Mouse (Mus musculus): Measurements from ENCODE around the gene Ddit4.

The Ddit4 gene

GRCm38 (mm10) chr10:59949255-59949648 is 2.4 kb downstream of the Ddit4 start:
- DNase-seq (ENCODE audit: low read depth, low spot score), result no peak

DNA sequence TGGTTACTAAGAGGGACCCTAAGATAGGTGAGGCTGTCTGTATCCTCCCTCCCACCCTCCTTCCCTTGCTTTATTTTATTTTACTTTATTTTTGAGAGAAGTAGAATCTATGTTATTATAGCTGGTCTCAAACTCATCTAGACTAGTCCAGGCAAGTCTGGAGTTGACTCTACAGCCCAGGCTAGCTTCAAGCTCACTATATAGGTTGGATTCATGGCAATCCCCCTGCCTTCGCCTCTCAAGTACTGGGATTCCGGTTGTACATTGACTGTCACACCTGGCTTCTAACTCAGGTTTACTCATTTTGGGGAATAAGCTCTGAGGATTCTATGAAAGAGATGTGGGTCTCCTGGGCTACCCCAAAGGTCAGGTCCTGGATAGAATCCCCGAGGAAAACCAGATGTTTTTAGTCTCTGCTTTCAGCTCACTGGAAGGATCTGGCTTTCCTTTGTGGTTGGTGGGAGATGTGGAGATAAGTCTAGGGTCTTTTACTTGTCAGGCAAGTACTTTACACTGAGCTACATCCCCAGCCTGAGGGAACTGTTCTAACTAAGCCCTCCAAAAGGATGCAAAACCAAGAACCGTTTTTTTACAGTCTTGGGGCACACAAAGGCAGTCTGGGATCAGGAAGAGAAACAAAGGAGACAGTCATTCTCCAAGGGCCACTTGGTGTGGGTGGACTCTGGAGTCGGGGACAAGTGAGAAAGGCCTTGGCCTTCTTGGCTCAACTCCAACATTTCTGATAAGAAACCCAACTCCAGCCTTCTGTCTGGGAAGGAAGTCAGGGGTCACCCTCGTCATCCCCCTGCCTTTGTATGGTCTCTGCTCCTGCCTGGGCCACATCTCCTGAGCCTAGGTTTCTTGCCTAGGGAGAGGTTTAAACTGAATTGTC is 3.0 kb downstream of the Ddit4 start:
- DNase-seq (ENCODE audit: low read depth, low spot score), result no peak

DNA sequence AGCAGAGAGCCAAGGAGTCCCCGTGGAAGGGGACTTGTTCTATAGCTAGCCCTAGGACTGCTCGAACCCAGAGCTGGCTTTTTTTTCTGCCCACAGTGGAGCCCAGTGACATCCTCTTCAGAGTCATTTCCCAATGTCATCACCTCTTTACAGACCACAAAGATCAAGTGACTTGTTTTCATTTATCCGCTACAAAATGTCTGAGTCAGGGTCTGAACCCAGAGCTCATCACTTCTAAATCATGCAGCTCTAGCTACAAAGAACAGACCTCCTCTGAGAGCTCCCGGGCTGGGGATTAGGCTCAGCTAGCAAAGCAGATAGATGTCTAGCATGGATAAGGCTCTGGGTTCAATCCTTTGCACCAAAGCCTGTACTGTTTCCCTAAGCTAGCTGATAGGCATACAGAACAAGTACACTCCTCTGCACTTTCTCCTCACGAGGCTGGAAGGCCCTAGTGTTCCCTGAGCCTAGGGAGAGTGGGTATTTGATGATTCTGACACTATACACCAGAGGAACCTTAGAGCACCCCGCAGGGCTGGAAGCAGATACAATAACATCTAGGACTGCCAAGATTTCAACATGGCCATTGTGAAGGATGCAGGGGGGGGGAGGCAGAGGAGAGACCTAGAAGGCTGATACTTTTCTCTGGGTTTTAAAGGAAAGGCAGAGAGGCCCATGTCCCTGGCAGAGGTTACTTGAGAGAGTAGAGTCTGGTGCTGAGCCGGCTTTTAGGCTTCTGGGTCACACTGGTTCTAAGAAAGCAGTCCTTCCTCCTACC is 4.1 kb downstream of the Ddit4 start:
- no peak for DNase-seq (ENCODE audit: low read depth, low spot score)

DNA sequence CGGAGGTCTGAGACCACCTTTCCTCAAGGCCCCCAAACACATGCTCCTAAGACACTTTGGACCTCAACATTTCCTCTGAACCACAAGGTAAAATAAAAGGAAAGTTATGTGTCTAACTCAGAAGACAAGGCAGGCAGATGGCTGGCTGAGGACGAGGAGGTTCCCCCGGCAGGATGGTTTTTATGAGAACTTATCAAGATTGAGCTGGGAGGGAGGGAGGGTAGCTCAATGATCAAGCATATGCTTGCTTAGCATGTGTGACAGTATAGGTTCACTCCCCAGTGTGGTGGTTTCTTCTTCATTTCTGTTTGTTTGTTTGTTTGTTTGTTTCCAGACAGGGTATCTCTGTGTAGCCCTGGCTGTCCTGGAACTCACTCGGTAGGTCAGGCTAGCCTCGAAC is 5.3 kb downstream of the Ddit4 start:
- no peak for DNase-seq (ENCODE audit: low read depth, low spot score)

DNA sequence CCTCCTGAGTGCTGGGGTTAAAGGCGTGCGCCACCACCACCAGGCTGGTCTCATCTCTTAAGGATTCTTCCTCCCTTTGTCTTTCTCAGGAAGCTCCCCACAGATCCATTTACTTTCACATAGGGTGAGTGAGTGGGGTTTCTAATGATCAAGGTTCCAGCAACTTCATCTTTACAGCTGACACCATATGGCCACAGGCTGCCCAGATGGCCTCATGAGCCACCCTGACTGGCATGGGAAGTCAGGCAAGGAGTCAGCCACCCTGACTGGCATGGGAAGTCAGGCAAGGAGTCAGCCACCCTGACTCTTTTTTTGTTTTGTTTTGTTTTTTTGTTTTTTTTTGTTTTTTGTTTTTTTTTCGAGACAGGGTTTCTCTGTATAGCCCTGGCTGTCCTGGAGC is 6.2 kb downstream of the Ddit4 start:
- DNase-seq (ENCODE audit: low read depth, low spot score), result no peak

DNA sequence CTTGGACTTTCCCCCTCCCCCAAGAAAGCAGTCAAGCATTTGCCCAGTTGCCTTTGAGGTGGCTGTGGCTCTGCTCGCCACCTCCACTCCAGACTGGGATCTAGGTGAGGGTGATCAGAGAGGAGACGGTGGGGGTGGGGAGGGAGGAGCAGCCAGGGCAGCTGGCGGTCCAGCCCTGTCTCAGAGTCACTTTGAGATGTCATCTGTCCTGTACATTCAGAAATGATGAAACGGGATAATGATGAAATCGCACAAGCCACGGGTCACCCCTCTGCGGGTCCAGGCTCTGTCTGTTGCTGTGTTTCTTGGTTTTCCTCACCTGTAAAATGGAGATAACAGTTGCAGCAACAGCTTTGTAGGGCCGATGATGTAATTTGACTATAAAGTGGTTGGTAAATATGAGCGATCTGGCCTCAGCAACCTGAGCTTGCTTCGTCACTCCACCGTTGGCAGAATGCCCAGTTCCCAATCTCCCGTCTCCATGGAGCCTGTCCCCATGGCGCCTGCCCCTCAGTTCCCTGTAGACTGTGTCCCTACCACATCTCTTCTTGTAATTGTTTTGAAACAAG is 8.1 kb downstream of the Ddit4 start:
- DNase-seq (ENCODE audit: low read depth, low spot score), result no peak

- no peak for DNase-seq (ENCODE audit: low read depth, low spot score)
These were observed 8.7 kb downstream of the Ddit4 start for GRCm38 (mm10) chr10:59942847-59943420.

- no peak for DNase-seq (ENCODE audit: low read depth, low spot score)
These were observed 9.3 kb downstream of the Ddit4 start for GRCm38 (mm10) chr10:59942281-59942846.

DNA sequence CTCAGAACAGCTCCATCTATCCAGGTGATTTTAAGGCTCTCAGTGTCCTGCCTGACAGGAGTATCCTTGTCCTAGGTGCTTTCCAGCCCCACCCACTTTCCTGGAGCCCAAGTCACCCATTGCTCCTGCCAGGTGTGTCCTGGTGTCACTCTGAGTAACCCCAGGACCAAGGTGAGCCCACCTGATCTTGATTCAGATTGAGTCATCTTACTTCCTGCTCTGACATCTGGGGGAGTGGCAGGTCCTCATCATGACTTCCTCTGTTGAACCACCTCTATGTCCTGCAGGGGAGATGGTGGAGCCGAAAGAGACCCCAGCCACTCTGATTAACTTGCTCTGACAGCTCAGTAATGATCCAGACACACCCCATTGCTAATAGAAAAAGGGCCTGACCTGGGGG is 12.6 kb downstream of the Ddit4 start:
- DNase-seq (ENCODE audit: low read depth, low spot score), result no peak

DNA sequence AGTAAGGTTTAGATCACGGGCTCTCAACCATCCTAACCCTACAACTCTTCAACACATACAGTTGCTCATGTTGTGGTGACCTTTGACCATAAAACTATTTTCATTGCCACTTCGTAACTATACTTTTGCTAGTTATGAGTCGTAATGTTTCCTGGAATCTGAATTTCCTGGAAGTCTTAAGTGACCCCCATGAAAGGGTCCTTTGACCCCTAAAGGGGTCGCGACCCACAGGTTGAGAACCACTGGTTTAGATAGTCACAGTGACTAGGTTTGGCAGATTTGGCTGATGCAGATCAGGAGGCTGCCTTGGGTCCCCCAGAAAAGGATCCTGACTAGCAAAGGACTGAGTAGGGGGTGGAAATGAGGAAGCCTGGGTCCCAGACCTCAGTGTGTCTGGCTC is 13.0 kb downstream of the Ddit4 start:
- no peak for DNase-seq (ENCODE audit: low read depth, low spot score)

GRCm38 (mm10) chr10:59936058-59936856 is 15.4 kb downstream of the Ddit4 start:
- DNase-seq (ENCODE audit: low read depth, low spot score), result no peak

GRCm38 (mm10) chr10:59934039-59934438 is 17.6 kb downstream of the Ddit4 start:
- no peak for DNase-seq (ENCODE audit: low read depth, low spot score)

- DNase-seq (ENCODE audit: low read depth, low spot score), result no peak
These were observed 19.1 kb downstream of the Ddit4 start for GRCm38 (mm10) chr10:59932521-59932920.

- DNase-seq (ENCODE audit: low read depth, low spot score), result no peak
These were observed 20.6 kb downstream of the Ddit4 start for GRCm38 (mm10) chr10:59930996-59931395.

GRCm38 (mm10) chr10:59929205-59929604 is 22.4 kb downstream of the Ddit4 start:
- no peak for DNase-seq (ENCODE audit: low read depth, low spot score)

- DNase-seq (ENCODE audit: low read depth, low spot score), result no peak
These were observed 27.3 kb downstream of the Ddit4 start for GRCm38 (mm10) chr10:59924305-59924704.

- DNase-seq (ENCODE audit: low read depth, low spot score), result no peak
These were observed 28.1 kb downstream of the Ddit4 start for GRCm38 (mm10) chr10:59923493-59923892.

DNA sequence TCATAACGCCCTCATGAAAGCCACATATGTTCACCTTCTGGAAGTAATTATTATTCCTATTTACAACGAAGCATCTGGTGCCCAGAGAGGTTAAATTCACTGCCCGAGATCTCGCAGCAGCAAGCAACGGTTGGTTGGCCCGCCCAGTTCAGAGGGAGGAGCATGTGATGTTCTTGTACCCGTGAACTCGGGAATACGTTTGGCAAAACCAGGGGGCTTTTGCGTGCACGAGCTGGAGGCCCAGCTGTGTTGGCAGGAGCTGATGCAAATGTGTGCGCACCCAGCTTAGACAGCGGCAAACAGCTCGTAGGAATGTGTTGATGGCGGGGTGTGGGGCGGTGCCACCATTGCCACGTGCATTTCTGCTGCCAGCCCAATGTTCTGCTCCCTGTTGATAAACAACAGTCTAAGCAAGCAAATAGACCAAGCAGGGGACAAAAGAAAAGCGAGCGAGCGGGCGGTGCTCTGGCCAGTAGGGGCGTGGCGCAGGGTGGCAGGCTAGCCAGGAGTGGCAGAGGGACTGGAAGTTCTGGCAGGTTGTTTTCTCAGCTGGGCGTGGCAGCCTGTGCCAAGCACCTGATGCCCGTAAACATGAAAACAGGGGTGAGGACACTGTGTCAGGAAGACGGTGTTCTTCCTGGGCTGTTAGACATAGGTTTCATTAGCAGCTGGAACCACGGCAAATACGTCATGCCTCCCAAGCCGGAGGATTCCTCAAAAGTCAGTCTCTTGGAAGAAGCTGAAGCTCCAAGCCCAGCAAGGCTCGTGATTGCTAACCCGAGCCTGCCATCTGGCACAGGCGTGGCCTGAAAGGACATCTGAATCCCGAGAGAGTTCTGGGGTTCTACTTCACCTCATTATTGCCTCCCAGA is 30.6 kb downstream of the Ddit4 start:
- peak; percentile 33 for DNase-seq (ENCODE audit: low read depth, low spot score)

DNA sequence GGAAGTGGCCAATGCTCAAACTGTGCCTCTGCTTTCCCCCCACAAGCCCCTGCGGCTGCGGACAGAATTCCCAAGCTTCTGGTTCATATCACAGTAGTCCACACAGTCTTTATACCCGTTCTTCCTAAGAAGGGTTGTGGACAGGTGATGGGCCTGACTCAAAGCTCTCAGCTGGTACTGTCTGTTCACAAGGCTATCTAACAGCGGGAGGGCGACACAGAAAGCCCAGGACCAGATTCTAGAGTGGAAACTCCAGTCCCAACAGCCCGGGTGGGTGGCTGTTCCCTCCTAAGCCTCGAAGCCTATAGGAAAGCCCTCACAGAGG is 31.2 kb downstream of the Ddit4 start:
- DNase-seq (ENCODE audit: low read depth, low spot score), result no peak

DNA sequence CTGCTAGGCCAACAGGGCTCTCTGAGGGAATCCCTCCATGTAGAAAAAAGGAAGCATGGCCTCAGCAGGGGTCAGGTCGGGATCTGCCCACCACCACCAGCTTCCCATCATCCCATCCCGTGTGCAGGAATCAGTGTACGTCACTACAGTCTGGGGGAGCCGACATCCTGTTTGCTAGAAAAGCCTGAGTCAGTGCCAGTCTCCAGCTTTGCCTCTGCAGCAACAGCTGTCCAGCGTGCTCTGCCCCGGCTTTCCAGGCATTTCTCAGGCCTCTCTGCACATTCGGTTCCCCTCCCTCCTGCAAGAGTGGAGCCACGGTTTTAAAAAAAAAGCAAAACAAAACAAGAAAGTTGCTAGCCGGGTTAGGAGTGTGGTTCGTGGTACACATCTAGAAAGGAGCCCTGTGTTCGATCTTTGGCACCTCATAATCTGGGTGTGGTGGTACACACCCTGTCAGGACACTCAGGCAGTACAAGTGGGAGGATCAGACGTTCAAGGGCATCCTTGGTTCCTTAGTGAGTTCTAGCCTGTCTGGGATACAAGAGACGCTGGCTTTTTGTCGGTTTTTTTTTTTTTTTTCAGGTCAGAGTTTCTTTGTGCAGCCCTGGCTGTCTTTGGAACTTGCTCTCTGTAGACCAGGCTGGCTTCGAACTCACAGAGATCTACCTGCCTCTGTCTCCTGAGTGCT is 32.0 kb downstream of the Ddit4 start:
- DNase-seq (ENCODE audit: low read depth, low spot score), result no peak

Measured in c-Kit-negative CD71-positive TER-119-positive erythroid progenitor cells, embryonic 14.5 days (primary cell).